Mouse (Mus musculus) olfactory bulb, adult 2 months (tissue): Measurements from ENCODE around the gene Rbm5. TPM values are rescaled to one million over a fixed set of nuclear protein-coding genes. Genes with fewer than 3 reads are reported as not detected.
A peak's percentile ranks its signal among the peaks of the same experiment; 100 is the strongest.

Source experiments
- H3K27ac ChIP-seq: fragments of 200-500 bp; 2 replicates; pipeline ENCODE4 v1.5.1; 2012; ENCODE audit warnings: low read depth, low read length; ENCODE audit not compliant: insufficient read depth
- H3K4me1 ChIP-seq: fragments of 200-500 bp; 2 replicates; pipeline ENCODE4 v1.6.1; 2012; ENCODE audit warnings: low read length; ENCODE audit not compliant: control insufficient read depth, insufficient read depth
- H3K4me3 ChIP-seq: fragments of 200-500 bp; 2 replicates; pipeline ENCODE4 v1.5.1; 2012; ENCODE audit warnings: mild to moderate bottlenecking, low read depth, low read length, moderate library complexity; ENCODE audit not compliant: insufficient read depth
- CTCF ChIP-seq: fragments of 200-500 bp; IDR thresholded peaks from 2 replicates; pipeline ENCODE4 v1.5.1; 2012; ENCODE audit warnings: low read depth, mild to moderate bottlenecking, low read length, moderate library complexity; ENCODE audit not compliant: insufficient read depth
- POLR2A ChIP-seq: fragments of 200-500 bp; IDR thresholded peaks from 2 replicates; pipeline ENCODE4 v1.6.1; 2012; ENCODE audit warnings: mild to moderate bottlenecking, low read depth, low read length, moderate library complexity; ENCODE audit not compliant: insufficient read depth
- WGBS: fragments of 180-500 bp; shearing (Covaris S2); methylation state at CpG from one replicate; pipeline ENCODE4 v1.1.7; 2018; 5-methylcytosine and 5-hydroxymethylcytosine counted together
- polyA plus RNA-seq: library from polyadenylated mRNA; stranded (reverse); fragments of >200 nt; gene quantifications from 2 replicates; pipeline ENCODE4 v1.2.4, GENCODE M21; 2012; ENCODE audit warnings: low replicate concordance; ENCODE audit not compliant: missing spikeins, insufficient read depth, insufficient read length

The Rbm5 gene
- polyA plus RNA-seq, 1 experiment: 773 TPM

DNA sequence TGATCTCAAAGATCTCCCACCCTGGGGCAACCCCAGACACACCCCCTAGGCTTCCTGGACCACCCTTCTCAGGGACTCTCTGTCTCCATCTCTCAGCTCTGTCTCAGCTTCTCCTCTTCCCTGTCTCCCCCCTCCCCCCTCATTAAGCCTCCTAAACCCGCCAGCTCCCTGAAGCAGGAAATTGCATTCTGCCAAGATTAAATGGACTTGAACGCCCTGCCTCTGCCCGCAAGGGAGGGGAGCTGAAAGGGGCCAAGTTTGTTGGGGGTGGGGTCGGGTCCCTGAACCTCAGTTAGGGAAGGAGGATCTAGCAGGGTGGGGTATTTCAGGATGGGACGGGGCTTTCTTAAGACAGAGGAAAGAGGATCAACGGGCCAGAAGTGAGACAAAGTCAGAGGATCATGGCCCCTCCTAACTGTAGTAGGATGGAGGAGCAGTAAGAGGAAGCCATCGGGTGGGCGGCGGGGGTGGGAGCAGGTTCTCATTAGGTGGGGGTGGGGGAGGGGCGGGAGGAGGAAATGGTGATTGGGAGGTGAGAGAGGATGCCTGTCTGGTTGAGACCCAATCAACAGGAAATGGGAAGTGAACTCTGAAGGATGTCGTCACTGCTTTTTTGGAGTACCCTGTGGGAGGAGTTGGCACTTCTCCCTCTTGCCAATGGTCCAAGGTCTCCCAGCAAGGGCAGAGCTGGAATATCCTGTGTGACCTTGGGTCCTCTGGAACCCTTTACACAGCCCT lies 46.8 kb downstream of the Rbm5 start:
- WGBS: 9% methylated on average over 11 of the region's 11 CpGs
- Histone ChIP-seq H3K4me1 (peaks cover 16% of the 10 kb centered on the region), H3K27ac (no peak overlapping the region), H3K4me3 (no peak overlapping the region)
- TF ChIP-seq CTCF (no peak), POLR2A (no peak)

DNA sequence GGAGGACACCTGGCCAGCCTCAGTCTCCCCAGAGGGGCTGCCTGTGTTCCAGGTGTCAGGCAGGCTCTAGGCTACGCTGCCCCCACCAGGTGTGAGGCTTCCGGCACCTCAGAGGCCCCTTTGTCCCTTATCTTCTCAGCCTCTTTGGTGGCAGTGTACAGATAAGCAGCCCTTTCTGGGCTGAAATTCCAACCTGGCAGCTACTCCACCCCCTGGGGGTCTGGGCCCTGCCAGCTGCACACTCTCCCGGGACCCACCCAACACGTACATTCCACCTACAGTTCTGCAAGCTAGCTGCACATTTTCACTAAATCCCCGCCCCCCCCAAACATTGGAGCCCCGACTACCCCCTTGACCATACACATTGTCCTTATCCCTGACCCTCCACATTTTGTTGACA lies 47.5 kb downstream of the Rbm5 start:
- WGBS: 45% methylated on average over 6 of the region's 6 CpGs
- Histone ChIP-seq H3K4me1 (peaks cover 16% of the 10 kb centered on the region), H3K27ac (no peak overlapping the region), H3K4me3 (no peak overlapping the region)
- TF ChIP-seq CTCF: no peak
- TF ChIP-seq POLR2A: no peak

DNA sequence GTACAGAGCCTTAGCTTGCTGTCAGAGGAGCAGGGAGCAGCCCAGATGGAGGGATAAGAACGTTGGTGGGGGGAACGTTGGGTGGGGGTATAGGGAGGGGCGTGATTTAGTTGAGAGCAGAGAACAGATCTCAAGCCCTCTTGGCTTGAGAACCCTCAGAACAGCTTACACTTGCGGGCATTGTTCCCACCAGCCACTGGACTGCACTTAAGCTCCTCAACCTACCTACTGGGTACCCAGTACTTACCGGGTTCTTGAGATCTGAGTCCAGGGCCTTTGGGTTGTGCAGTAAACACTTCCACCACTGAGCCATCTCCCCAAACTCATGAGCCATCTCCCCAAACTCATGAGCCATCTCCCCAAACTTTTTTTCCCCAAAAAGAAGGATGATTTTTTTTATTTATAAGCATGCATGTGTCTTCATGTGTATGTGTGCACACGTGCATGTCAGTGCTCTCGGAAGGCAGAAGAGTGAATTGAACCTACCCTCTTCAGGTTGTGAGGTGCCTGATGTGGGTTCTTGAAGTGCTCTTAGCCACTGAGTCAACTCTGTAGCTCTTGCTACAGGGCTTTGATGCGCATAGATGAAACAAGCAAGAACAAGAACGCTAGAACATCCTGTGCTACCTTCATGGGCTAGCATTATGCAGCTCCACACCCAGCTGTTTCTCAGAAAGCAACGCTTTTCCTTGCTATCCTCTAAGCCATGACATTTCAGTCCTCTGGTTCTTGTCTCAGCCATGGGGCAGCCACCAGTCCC lies 51.8 kb downstream of the Rbm5 start:
- peaks cover 21% of the 10 kb centered on the region for H3K4me1 ChIP-seq
- H3K27ac ChIP-seq: no peak overlapping the region
- WGBS: 87% methylated on average over 10 of the region's 10 CpGs
- TF ChIP-seq CTCF: no peak
- no peak for TF ChIP-seq POLR2A
- no peak overlapping the region for H3K4me3 ChIP-seq

GRCm38 (mm10) chr9:107716951-107717350 lies 53.8 kb downstream of the Rbm5 start:
- TF ChIP-seq CTCF (no peak), POLR2A (no peak)
- H3K27ac ChIP-seq: no peak overlapping the region
- no peak overlapping the region for H3K4me3 ChIP-seq
- WGBS: 60% methylated on average over 6 of the region's 6 CpGs
- peaks cover 8% of the 10 kb centered on the region for H3K4me1 ChIP-seq

DNA sequence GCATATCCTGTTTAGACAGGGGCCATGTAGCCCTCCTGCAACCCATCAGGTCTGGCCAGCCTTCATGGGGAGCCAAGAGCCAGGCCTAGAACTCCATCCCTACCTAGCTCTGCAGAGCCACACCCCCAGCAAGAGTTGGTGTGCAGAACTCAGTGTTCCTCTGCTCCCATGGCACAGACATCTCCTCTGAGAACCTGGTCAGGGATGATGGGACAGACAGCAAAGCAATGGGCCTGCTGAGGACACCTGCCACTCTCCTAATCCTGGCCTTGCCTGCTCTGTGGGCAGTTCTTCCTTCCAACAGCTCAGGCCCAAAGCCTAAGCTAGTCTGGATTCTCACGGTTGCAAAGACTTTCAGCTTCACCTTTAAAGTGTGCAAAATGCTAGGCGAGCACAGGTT lies 55.2 kb downstream of the Rbm5 start:
- peaks cover 8% of the 10 kb centered on the region for H3K4me1 ChIP-seq
- 96% methylated on average over 2 of the region's 2 CpGs for WGBS
- H3K4me3 ChIP-seq: no peak overlapping the region
- H3K27ac ChIP-seq: no peak overlapping the region
- TF ChIP-seq POLR2A: no peak
- no peak for TF ChIP-seq CTCF

DNA sequence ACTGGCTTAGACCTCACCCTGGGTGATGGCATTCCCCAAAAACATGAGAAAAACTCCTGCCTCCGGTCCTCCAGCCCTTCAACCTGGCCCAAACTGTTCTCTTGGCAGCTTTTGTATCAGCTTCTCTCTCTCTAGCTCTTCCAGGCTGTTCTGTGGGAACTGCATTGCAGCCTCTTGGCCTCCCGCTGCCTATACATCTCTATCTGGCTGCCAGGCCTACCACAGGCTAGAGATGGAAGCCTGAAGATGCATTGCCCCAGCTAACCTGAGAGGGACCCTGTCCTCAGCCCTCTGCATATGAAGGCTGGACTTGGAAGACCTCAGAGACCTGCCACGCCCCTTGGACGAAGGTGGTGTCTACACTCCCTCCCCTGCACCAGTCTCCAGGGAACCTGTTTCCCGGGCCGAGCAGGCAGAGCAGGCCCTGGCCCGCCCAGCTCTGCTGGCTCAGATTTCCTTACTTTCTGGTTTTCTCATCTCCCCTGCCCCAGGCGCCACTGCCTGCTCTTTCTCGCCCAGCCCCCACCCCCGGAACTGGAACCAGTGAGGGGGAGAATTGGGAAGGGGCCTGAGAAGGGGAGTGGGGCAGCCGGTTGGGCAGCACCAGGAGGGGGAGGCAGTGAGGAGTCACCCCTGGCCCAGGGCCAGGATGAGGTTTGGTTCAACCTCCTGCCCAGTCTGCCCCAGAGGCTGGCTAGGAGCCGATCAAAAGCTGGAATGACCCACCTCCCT lies 56.4 kb downstream of the Rbm5 start:
- WGBS: 46% methylated on average over 12 of the region's 12 CpGs
- Histone ChIP-seq H3K27ac (no peak overlapping the region), H3K4me1 (peaks cover 17% of the 10 kb centered on the region), H3K4me3 (no peak overlapping the region)
- no peak for TF ChIP-seq POLR2A
- no peak for TF ChIP-seq CTCF

GRCm38 (mm10) chr9:107709697-107710483 lies 60.9 kb downstream of the Rbm5 start, which contains the start of gene Sema3f:
Sema3f (minus strand) TSS chr9:107710475.
- no peak within 1 kb of the TSS for H3K27ac ChIP-seq
- 3% methylated on average over 85 of the region's 86 CpGs for WGBS
- TF ChIP-seq CTCF (no peak), POLR2A (no peak)

GRCm38 (mm10) chr9:107709096-107709696 lies 61.6 kb downstream of the Rbm5 start:
- Histone ChIP-seq H3K27ac (no peak overlapping the region), H3K4me1 (peaks cover 36% of the 10 kb centered on the region), H3K4me3 (peak overlapping the region; percentile 69)
- 1% methylated on average over 54 of the region's 55 CpGs for WGBS
- TF ChIP-seq CTCF: no peak
- no peak for TF ChIP-seq POLR2A

More at GRCm38 (mm10) chr9:107709697-107710483, 60.9 kb downstream of the Rbm5 start, which contains the start of gene Sema3f:
- Histone ChIP-seq H3K4me3 (peak within 1 kb of the TSS; percentile 69), H3K4me1 (peaks cover 43% of the 10 kb centered on the region)
